Mouse (Mus musculus) erythroblast, embryonic 14.5 days (primary cell): ENCODE measurements around the gene Fam57a.

Experiments
- GATA1 ChIP-seq: IDR thresholded peaks from 2 replicates; pipeline ENCODE4 v1.6.1; 2012; ENCODE audit warnings: low read length, inconsistent platforms, mixed read lengths
- TAL1 ChIP-seq: IDR thresholded peaks from 3 replicates; pipeline ENCODE4 v1.6.1; 2012; ENCODE audit warnings: low read length, inconsistent platforms, mixed read lengths

- TF ChIP-seq TAL1, result no peak
- TF ChIP-seq GATA1, result no peak
These were observed 33.1 kb upstream of the Fam57a start for GRCm38 (mm10) chr11:76146187-76147010.
